Mouse (Mus musculus) small intestine, adult 2 months (tissue): ENCODE results near the gene Gm21983.

Experiments used
- CTCF ChIP-seq: fragments of 200-500 bp; IDR thresholded peaks from 2 replicates; pipeline ENCODE4 v1.5.1; 2012; ENCODE audit warnings: low read depth, mild to moderate bottlenecking, control low read depth, inconsistent platforms, low read length, moderate library complexity, mixed read lengths; ENCODE audit not compliant: insufficient replicate concordance, insufficient read length; ENCODE audit errors: extremely low read depth
- POLR2A ChIP-seq: fragments of 200-500 bp; IDR thresholded peaks from 2 replicates; pipeline ENCODE4 v1.6.1; 2012; ENCODE audit warnings: low read depth, mild to moderate bottlenecking, control low read depth, inconsistent platforms, low read length, moderate library complexity

DNA sequence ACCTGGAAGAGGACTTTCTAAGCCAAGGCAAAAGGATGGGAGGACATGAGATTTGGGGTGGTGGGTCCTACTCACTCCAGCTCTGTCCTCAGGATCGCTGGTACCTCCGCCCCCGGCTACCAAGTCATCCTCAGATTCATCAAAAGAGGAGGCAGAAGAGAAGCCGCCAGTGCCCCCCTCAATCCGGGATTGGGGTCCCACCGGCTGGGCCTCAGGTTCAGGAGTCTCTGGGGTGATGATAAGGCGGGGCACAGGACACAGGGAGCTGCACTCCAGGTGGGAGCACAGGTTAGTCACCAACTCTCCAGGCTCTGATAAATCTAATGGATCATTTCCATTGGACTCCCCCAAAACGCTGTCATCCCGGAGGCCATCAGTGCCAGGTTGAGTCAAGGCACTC, 46.4 kb upstream of the Gm21983 start:
- TF ChIP-seq CTCF = no peak
- no peak for TF ChIP-seq POLR2A
